Mouse (Mus musculus): ENCODE results near the gene Ogn. TPM values are rescaled to one million over a fixed set of nuclear protein-coding genes. Genes with fewer than 3 reads are reported as not detected.

Ogn gene
- polyA plus RNA-seq, 2 experiments, result 135 to 276 TPM

DNA sequence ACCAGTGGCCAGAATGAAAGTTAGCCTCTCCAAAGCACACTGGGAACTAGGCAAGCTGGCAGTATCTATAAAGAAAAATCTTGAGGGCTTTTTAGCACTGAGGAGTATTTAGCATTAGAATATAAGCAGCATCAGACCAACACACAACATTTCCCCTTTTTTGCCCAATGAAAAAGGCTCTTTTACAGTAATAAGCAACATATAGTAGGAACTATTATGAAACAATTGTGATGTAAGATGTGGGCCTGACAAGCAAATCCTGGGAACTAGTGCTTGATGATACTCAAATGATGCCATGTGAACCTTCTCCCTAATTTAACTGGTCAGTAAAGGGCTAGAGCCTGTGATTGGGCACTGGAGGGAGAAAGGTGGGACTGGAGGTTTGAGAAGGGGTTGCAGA, 20.3 kb downstream of the Ogn start:
- no peak for TF ChIP-seq POLR2A (IDR thresholded peaks at IDR 0.05; ENCODE audit: borderline replicate concordance, extremely low read depth, insufficient read depth, insufficient read length)
- ATAC-seq (ENCODE audit: low FRiP score, low read depth), result no peak
- H3K9me3 ChIP-seq (ENCODE audit: control insufficient read depth, low read length), result no peaks in the 10 kb centered on the region
- no peak overlapping the region for H3K27ac ChIP-seq (replicated peaks; ENCODE audit: low read depth, low read length)
- no peak overlapping the region for H3K9ac ChIP-seq (ENCODE audit: low read depth, low read length, severe bottlenecking)
- H3K4me2 ChIP-seq (replicated peaks; ENCODE audit: low read depth, low read length, severe bottlenecking), result no peak overlapping the region
- no peak overlapping the region for H3K4me3 ChIP-seq (replicated peaks; ENCODE audit: low read length)
- no peaks in the 10 kb centered on the region for H3K4me1 ChIP-seq (ENCODE audit: control insufficient read depth, insufficient read depth, low read length)
- no peaks in the 10 kb centered on the region for H3K27me3 ChIP-seq (ENCODE audit: control insufficient read depth, insufficient read depth, low read length)
- no peak for DNase-seq (ENCODE audit: low spot score)
- H3K36me3 ChIP-seq (ENCODE audit: control insufficient read depth, insufficient read depth, low read length), result peaks cover 7% of the 10 kb centered on the region; the same call in 1 of the 2 replicates

DNA sequence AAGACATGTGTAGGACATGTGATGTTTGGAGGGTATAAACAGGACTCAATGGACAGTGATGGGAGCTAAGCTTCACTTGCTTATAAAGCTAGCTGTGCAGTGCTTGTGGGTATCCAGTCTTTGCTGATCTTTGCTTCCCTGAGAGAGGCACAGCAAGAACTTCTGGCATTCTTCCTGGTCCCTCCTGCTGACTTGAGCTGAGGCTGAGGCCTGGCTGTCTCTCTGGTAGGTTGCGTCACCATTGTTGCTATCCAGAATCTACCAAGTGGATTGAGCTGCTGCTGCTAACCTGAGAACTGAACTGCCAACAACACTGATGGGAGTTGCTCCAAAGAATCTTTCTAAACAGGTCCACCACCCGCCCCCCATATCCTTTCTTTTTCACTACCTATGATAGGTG, 21.2 kb downstream of the Ogn start:
- no peak for TF ChIP-seq POLR2A (IDR thresholded peaks at IDR 0.05; ENCODE audit: borderline replicate concordance, extremely low read depth, insufficient read depth, insufficient read length)
- H3K4me2 ChIP-seq (replicated peaks; ENCODE audit: low read depth, low read length, severe bottlenecking), result no peak overlapping the region
- no peak overlapping the region for H3K9ac ChIP-seq (ENCODE audit: low read depth, low read length, severe bottlenecking)
- H3K4me3 ChIP-seq (replicated peaks; ENCODE audit: low read length), result no peak overlapping the region
- 88% methylated on average over 2 of the region's 2 CpGs for WGBS
- H3K27ac ChIP-seq (replicated peaks; ENCODE audit: low read depth, low read length), result no peak overlapping the region
- no peaks in the 10 kb centered on the region for H3K27me3 ChIP-seq (ENCODE audit: control insufficient read depth, insufficient read depth, low read length)
- DNase-seq (ENCODE audit: low spot score), result no peak
- no peak for ATAC-seq (ENCODE audit: low FRiP score, low read depth)
- H3K4me1 ChIP-seq (ENCODE audit: control insufficient read depth, insufficient read depth, low read length), result no peaks in the 10 kb centered on the region
- no peaks in the 10 kb centered on the region for H3K9me3 ChIP-seq (ENCODE audit: control insufficient read depth, low read length)
- peaks cover 2% of the 10 kb centered on the region; the same call in 1 of the 2 replicates for H3K36me3 ChIP-seq (ENCODE audit: control insufficient read depth, insufficient read depth, low read length)

GRCm38 (mm10) chr13:49639965-49640364, 32.1 kb downstream of the Ogn start:
- H3K27ac ChIP-seq (replicated peaks; ENCODE audit: low read depth, low read length), result no peak overlapping the region
- H3K27me3 ChIP-seq (ENCODE audit: control insufficient read depth, insufficient read depth, low read length), result no peaks in the 10 kb centered on the region
- 0 out of 2 replicates have a peak, but pooled peaks cover 4% of the 10 kb centered on the region for H3K36me3 ChIP-seq (ENCODE audit: control insufficient read depth, insufficient read depth, low read length)
- H3K4me2 ChIP-seq (replicated peaks; ENCODE audit: low read depth, low read length, severe bottlenecking), result no peak overlapping the region
- H3K4me3 ChIP-seq (replicated peaks; ENCODE audit: low read length), result no peak overlapping the region
- H3K4me1 ChIP-seq (ENCODE audit: control insufficient read depth, insufficient read depth, low read length), result peaks cover 2% of the 10 kb centered on the region; the same call in 1 of the 2 replicates
- ATAC-seq (ENCODE audit: low FRiP score, low read depth), result no peak
- 96% methylated on average over 2 of the region's 2 CpGs for WGBS
- no peak overlapping the region for H3K9ac ChIP-seq (ENCODE audit: low read depth, low read length, severe bottlenecking)
- H3K9me3 ChIP-seq (ENCODE audit: control insufficient read depth, low read length), result no peaks in the 10 kb centered on the region
- no peak for DNase-seq (ENCODE audit: low spot score)
- no peak for TF ChIP-seq POLR2A (IDR thresholded peaks at IDR 0.05; ENCODE audit: borderline replicate concordance, extremely low read depth, insufficient read depth, insufficient read length)

DNA sequence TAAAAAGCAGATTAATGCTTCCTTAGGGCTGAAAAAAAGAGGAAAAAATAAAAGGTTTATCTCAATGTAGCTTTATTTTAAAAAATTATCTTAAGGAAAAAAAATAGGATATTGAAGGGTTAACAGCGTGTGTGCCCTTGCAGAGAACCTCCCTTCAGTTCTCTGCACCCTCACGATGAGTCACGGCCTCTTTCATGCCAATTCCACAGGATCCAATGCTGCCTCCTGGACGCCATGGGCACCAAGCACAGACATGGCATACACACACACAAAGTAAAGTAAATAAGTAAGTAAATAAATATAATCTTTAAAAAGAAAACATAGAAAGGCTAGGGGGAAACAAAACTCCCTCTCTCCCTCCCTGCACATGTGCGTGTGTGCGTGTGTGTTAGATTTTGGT, 34.8 kb downstream of the Ogn start:
- H3K4me1 ChIP-seq (ENCODE audit: control insufficient read depth, insufficient read depth, low read length), result peaks cover 2% of the 10 kb centered on the region; the same call in 1 of the 2 replicates
- no peak overlapping the region for H3K27ac ChIP-seq (replicated peaks; ENCODE audit: low read depth, low read length)
- H3K36me3 ChIP-seq (ENCODE audit: control insufficient read depth, insufficient read depth, low read length), result no peaks in the 10 kb centered on the region
- no peaks in the 10 kb centered on the region for H3K27me3 ChIP-seq (ENCODE audit: control insufficient read depth, insufficient read depth, low read length)
- H3K9ac ChIP-seq (ENCODE audit: low read depth, low read length, severe bottlenecking), result no peak overlapping the region
- no peak for TF ChIP-seq POLR2A (IDR thresholded peaks at IDR 0.05; ENCODE audit: borderline replicate concordance, extremely low read depth, insufficient read depth, insufficient read length)
- no peaks in the 10 kb centered on the region for H3K9me3 ChIP-seq (ENCODE audit: control insufficient read depth, low read length)
- 77% methylated on average over 6 of the region's 6 CpGs for WGBS
- no peak overlapping the region for H3K4me3 ChIP-seq (replicated peaks; ENCODE audit: low read length)
- no peak for DNase-seq (ENCODE audit: low spot score)
- no peak overlapping the region for H3K4me2 ChIP-seq (replicated peaks; ENCODE audit: low read depth, low read length, severe bottlenecking)
- no peak for ATAC-seq (ENCODE audit: low FRiP score, low read depth)

DNA sequence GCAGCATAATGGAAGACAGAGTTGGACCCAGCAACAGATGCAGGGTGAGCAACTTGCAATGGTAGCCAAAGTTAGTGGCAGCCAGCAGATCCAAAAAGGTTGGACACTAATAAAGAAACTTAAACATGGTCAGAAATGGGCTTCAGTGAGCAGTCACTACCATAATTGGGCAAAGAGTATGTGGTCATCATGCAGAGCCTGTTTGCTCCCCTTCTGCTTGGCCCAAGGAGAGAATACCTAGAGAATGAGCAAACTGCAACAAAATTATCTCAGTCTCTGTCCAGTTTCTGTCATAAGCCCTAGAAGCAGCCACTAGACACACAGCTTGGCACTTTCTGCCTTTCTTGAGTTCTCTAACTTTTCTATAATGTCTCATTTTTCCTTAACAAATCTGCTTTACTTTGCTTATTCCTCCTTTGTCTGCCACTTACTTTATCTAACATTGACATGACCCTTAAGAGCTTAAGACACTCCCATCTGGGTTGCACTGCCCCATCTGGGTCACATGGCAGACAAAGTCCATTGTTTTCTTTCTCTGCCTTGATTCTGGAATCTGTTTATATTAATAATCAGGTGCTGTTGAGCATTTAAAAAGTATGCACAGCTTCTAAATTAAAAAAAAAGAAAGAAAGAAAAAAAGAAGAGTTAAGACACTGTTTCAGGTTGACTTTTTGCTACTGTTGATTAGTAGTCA, 36.0 kb downstream of the Ogn start:
- H3K27me3 ChIP-seq (ENCODE audit: control insufficient read depth, insufficient read depth, low read length), result no peaks in the 10 kb centered on the region
- no peak for TF ChIP-seq POLR2A (IDR thresholded peaks at IDR 0.05; ENCODE audit: borderline replicate concordance, extremely low read depth, insufficient read depth, insufficient read length)
- peaks cover 2% of the 10 kb centered on the region; the same call in 1 of the 2 replicates for H3K4me1 ChIP-seq (ENCODE audit: control insufficient read depth, insufficient read depth, low read length)
- H3K4me2 ChIP-seq (replicated peaks; ENCODE audit: low read depth, low read length, severe bottlenecking), result no peak overlapping the region
- DNase-seq (ENCODE audit: low spot score), result no peak
- no peak for ATAC-seq (ENCODE audit: low FRiP score, low read depth)
- H3K36me3 ChIP-seq (ENCODE audit: control insufficient read depth, insufficient read depth, low read length), result no peaks in the 10 kb centered on the region
- H3K9ac ChIP-seq (ENCODE audit: low read depth, low read length, severe bottlenecking), result no peak overlapping the region
- H3K4me3 ChIP-seq (replicated peaks; ENCODE audit: low read length), result no peak overlapping the region
- H3K27ac ChIP-seq (replicated peaks; ENCODE audit: low read depth, low read length), result no peak overlapping the region
- no peaks in the 10 kb centered on the region for H3K9me3 ChIP-seq (ENCODE audit: control insufficient read depth, low read length)
